Mouse (Mus musculus) kidney, adult 2 months (tissue): ENCODE measurements around the gene Acer3. TPM values are rescaled to one million over a fixed set of nuclear protein-coding genes. Genes with fewer than 3 reads are reported as not detected.

Source experiments
- DNase-seq: peaks from one replicate; pipeline ENCODE4 v3.0.0; 2021
- H3K27ac ChIP-seq: fragments of 200-500 bp; 2 replicates; pipeline ENCODE4 v1.5.1; 2012; ENCODE audit warnings: low read depth, low read length, control low read depth, inconsistent platforms; ENCODE audit not compliant: insufficient read depth
- H3K27me3 ChIP-seq: fragments of 200-500 bp; replicated peaks from 2 replicates; pipeline ENCODE4 v1.6.1; 2012; ENCODE audit warnings: mild to moderate bottlenecking, moderate library complexity, low read length, inconsistent platforms; ENCODE audit not compliant: control insufficient read depth, insufficient read depth
- H3K36me3 ChIP-seq: fragments of 200-500 bp; 2 replicates; pipeline ENCODE4 v1.6.1; 2012; ENCODE audit warnings: mild to moderate bottlenecking, moderate library complexity, low read length, inconsistent platforms; ENCODE audit not compliant: control insufficient read depth, insufficient read depth
- H3K4me1 ChIP-seq: fragments of 200-500 bp; 2 replicates; pipeline ENCODE4 v1.6.1; 2011; ENCODE audit warnings: low read length; ENCODE audit not compliant: control insufficient read depth, insufficient read depth
- H3K4me3 ChIP-seq: fragments of 200-500 bp; 2 replicates; pipeline ENCODE4 v1.5.1; 2011; ENCODE audit warnings: mild to moderate bottlenecking, low read depth, low read length, control low read depth; ENCODE audit not compliant: insufficient read depth
- CTCF ChIP-seq: fragments of 200-500 bp; conservative IDR thresholded peaks from 2 replicates; pipeline ENCODE4 v1.5.1; 2011; ENCODE audit warnings: low read depth, mild to moderate bottlenecking, control low read depth, low read length, moderate library complexity, mixed read lengths; ENCODE audit not compliant: insufficient read depth, insufficient read length
- POLR2A ChIP-seq: fragments of 200-500 bp; IDR thresholded peaks from one replicate; pipeline ENCODE4 v1.6.1; 2011; ENCODE audit warnings: low read depth, low read length, control low read depth
- WGBS: fragments of 180-500 bp; shearing (Covaris S2); methylation state at CpG from one replicate; pipeline ENCODE4 v1.1.7; 2018; 5-methylcytosine and 5-hydroxymethylcytosine counted together
- polyA plus RNA-seq: library from polyadenylated mRNA; depleted of rRNA; stranded (reverse); fragments of >200 nt; gene quantifications from 2 replicates; pipeline ENCODE4 v1.2.3, GENCODE M21; 2012

The Acer3 gene
- polyA plus RNA-seq, 1 experiment, result 11.9 TPM

DNA sequence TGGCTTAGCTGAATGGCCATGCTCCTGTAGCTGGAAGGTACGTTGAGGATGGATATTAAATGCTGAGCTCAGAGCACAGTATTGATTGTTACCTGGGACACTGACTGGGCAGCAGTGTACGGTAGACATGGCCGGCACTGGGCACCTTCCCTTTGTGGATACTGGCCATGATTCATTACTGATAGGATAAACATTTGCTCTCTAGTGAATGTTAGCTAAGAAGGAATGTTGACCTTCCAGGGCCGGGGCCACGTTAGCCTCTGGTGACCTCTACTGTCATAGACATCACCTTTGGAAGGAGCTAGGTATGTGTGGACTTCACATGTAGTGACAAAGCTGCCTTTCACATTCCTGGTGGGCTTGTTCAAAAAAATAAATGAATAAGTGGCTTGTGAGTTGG lies 26.5 kb upstream of the Acer3 start:
- TF ChIP-seq POLR2A, result no peak
- Histone ChIP-seq H3K36me3 (no peaks in the 10 kb centered on the region), H3K27ac (no peak overlapping the region), H3K27me3 (no peaks in the 10 kb centered on the region), H3K4me1 (no peaks in the 10 kb centered on the region), H3K4me3 (no peak overlapping the region)
- no peak for DNase-seq
- 67% methylated on average over 5 of the region's 5 CpGs for WGBS

DNA sequence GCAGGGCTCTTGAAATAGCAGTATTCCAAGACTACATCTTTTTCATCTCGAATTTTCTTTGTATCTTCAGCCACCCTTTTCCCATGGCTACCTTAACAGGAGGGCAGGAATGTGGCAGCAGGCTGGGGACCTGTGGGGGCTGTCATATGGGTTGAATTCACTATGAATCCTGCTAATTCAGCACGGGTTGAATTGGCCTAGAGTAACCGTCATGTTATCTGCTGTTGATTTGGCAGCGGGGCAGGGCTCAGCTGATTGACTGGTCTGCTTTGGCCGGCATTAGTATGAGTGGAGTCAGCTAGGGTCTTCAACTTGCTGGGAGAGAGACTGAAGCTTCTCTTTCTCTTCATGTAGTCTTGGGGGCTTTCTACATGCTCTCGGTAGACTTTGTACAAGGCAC lies 24.0 kb upstream of the Acer3 start:
- no peaks in the 10 kb centered on the region for H3K36me3 ChIP-seq
- no peaks in the 10 kb centered on the region for H3K4me1 ChIP-seq
- WGBS, result 69% methylated on average over 6 of the region's 6 CpGs
- TF ChIP-seq POLR2A (no peak), CTCF (no peak)
- no peak overlapping the region for H3K4me3 ChIP-seq
- H3K27ac ChIP-seq, result no peak overlapping the region
- no peaks in the 10 kb centered on the region for H3K27me3 ChIP-seq
- no peak for DNase-seq

DNA sequence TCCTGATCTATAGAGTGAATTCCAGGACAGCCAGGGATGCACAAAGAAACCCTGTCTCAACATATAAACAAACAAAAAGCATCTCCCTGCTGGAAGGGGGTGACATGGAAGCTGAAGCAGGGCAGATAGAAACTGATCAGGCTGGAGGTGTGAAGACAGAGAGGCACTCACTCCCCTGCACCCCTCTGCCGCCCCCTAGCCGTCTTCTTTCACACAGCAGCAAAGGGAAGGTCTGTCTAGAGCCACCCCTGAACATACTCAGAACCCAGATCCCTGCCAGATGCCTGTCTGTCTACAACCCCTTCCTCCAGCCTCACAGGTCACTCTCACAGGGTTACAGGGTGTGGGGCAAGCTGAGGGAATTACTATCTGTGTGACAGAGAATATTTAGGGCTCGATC lies 23.4 kb upstream of the Acer3 start:
- Histone ChIP-seq H3K36me3 (no peaks in the 10 kb centered on the region), H3K4me1 (no peaks in the 10 kb centered on the region), H3K27me3 (no peaks in the 10 kb centered on the region), H3K27ac (no peak overlapping the region), H3K4me3 (no peak overlapping the region)
- DNase-seq, result no peak
- 23% methylated on average over 3 of the region's 3 CpGs for WGBS
- no peak for TF ChIP-seq POLR2A
- TF ChIP-seq CTCF, result peak; percentile 62

DNA sequence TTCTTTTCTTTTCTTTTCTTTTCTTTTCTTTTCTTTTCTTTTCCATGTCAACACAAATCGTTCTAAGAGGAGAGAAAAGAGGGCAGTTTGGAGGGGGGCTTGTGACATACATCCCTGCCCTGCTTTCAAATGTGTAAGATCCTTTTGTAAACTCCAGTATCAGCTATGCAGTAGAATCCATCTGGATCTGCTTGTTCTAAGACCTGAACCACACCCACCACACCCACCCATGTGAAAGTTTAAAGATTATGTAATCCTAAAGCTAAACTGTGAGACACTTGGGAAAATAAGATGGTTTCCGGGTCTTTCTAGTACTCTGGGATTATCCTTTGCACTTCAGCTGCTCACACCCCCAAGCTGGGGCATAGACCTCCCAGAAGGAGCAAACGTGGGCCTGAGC lies 21.2 kb upstream of the Acer3 start:
- 81% methylated on average over 3 of the region's 3 CpGs for WGBS
- H3K4me3 ChIP-seq, result no peak overlapping the region
- no peaks in the 10 kb centered on the region for H3K27me3 ChIP-seq
- TF ChIP-seq POLR2A (no peak), CTCF (no peak)
- DNase-seq, result no peak
- no peak overlapping the region for H3K27ac ChIP-seq
- H3K4me1 ChIP-seq, result no peaks in the 10 kb centered on the region
- no peaks in the 10 kb centered on the region for H3K36me3 ChIP-seq

DNA sequence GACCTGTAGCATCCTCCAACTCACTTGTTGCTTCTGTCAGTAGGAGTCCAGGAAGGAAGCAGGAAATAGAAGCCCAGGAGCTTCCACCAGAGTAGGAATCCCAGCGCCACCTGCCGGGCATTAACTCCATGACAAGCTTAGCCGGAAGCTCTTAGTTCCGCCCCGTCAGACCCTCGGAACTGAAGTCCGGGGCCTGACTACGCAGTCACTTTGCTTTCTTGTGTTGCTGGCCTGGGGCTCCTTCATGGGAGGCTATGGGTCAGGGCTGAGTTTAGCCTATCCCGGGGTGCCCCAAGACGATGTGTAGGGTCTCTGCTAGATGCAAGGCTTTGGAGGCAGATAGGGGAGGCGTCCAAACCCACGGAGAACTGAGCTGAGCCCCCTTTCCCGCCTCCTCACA lies 20.5 kb upstream of the Acer3 start:
- Histone ChIP-seq H3K27ac (no peak overlapping the region), H3K27me3 (no peaks in the 10 kb centered on the region), H3K4me1 (no peaks in the 10 kb centered on the region), H3K4me3 (peak overlapping the region; percentile 39), H3K36me3 (no peaks in the 10 kb centered on the region)
- WGBS, result 2% methylated on average over 13 of the region's 13 CpGs
- peak; percentile 86 for DNase-seq
- TF ChIP-seq POLR2A (no peak), CTCF (peak; percentile 80)

DNA sequence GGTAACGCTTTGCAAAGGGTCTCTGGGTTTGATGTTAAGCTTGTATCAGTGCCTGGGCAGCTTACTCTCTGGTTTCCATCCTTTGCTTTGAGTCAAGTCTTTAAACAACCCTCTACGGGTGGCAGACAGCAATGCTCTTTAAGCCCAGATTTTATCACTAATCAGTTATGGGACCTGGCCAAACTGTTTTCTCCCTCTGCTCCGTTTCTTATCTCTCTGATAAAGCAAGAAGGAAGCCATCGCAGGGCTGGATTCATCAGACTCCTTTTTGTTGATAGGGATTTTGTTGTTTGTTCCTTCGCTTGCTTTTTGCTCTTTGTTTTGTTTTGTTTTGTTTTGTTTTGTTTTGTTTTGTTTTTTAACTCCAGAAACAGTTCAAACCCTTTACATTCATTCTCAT lies 19.3 kb upstream of the Acer3 start:
- Histone ChIP-seq H3K4me1 (no peaks in the 10 kb centered on the region), H3K4me3 (no peak overlapping the region), H3K27ac (no peak overlapping the region), H3K27me3 (no peaks in the 10 kb centered on the region), H3K36me3 (no peaks in the 10 kb centered on the region)
- DNase-seq, result no peak
- WGBS, result 81% methylated on average over 5 of the region's 5 CpGs
- no peak for TF ChIP-seq CTCF
- no peak for TF ChIP-seq POLR2A

DNA sequence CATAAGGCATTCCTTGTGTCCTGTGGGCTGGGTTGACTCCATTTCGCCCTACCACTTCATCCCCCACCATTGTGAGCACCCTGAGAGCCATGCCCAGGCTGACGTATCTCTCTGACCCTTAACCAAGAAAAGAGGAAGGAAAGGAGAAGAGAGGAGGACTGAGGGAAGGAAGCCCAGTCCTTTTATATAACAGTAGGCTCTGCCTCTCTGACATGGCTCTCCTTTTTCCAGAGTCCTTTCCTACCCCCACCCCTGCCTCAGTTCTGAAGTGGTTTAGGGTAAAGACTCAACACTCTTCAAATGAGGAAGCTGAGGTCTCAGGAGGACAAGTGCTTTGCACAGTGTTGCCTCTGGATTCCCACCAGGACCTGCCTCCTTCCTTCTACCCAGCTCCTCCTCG lies 13.0 kb upstream of the Acer3 start:
- Histone ChIP-seq H3K27ac (no peak overlapping the region), H3K4me3 (no peak overlapping the region), H3K4me1 (no peaks in the 10 kb centered on the region), H3K36me3 (no peaks in the 10 kb centered on the region), H3K27me3 (no peaks in the 10 kb centered on the region)
- TF ChIP-seq CTCF, result no peak
- no peak for TF ChIP-seq POLR2A
- DNase-seq, result no peak
- WGBS, result 77% methylated on average over 3 of the region's 3 CpGs

DNA sequence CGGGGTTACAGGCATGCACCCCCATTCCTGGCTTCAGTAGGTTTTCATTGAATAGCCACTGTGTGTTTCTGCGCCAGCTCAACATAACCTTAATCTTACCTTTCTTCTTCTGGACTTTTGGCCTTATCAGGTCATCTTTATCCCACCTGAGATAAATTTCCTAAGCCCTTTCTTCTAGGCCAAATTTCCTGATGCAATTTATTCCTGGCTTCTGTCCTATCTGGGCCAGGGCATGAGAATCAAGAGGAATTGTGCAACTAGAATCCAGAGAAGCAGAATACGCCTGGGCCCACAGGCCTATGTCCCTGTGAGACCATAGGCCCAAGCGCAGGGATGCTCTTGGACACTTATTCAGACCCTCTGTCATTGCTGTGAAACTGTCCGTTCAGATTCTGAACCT lies 12.5 kb upstream of the Acer3 start:
- WGBS, result 97% methylated on average over 5 of the region's 5 CpGs

More for the DNA sequence above, 12.5 kb upstream of the Acer3 start:
- Histone ChIP-seq H3K36me3 (no peaks in the 10 kb centered on the region), H3K4me1 (no peaks in the 10 kb centered on the region), H3K27ac (no peak overlapping the region), H3K4me3 (no peak overlapping the region), H3K27me3 (no peaks in the 10 kb centered on the region)
- DNase-seq, result no peak
- TF ChIP-seq POLR2A, result no peak
- no peak for TF ChIP-seq CTCF
